Mouse (Mus musculus): ENCODE data around the gene Ccdc136.

GRCm38 (mm10) chr6:29378678-29379077 is 17.4 kb upstream of the Ccdc136 start:
- TF ChIP-seq CTCF (IDR thresholded peaks at IDR 0.05; ENCODE audit: low read depth, low read length) (no peak), GATA2 (IDR thresholded peaks at IDR 0.05; ENCODE audit: borderline replicate concordance, low read depth, low read length) (no peak), TAL1 (conservative IDR thresholded peaks at IDR 0.05; ENCODE audit: low read depth, low read length) (no peak)

Data from G1E (cell line).